Mouse (Mus musculus) CD4-positive naive resting alpha-beta T cell, adult 76 days (primary cell): Measurements from ENCODE around the gene Rrn3. TPM values are rescaled to one million over a fixed set of nuclear protein-coding genes. Genes with fewer than 3 reads are reported as not detected.

Experiments
- total RNA-seq: library from RNA; stranded (reverse); gene quantifications from one replicate; pipeline ENCODE4 v1.2.4, GENCODE M21; 2023

The Rrn3 gene
- 34.9 TPM for total RNA-seq

GRCm38 (mm10) chr16:13780353-13781036 lies at the start of gene Rrn3:
Rrn3 (plus strand) TSS chr16:13780708.

GRCm38 (mm10) chr16:13818560-13819393 lies 38.3 kb downstream of the Rrn3 start, which contains the start of gene Ntan1:
Ntan1 (plus strand) TSS chr16:13818845.

Other genes with a start within 250 kb of the Rrn3 start
- 39.3 TPM for gene Parn, start 112.5 kb upstream of the Rrn3 start, total RNA-seq
- 58.3 TPM for gene Bfar, start 108.8 kb upstream of the Rrn3 start, total RNA-seq
- gene 3110001I22Rik, start 108.8 kb upstream of the Rrn3 start, total RNA-seq = 32.8 TPM
- not detected for gene Pla2g10, start 49.7 kb upstream of the Rrn3 start, total RNA-seq
- 63.0 TPM for gene Ntan1, start 38.1 kb downstream of the Rrn3 start, total RNA-seq
- gene Pdxdc1, start 122.4 kb downstream of the Rrn3 start, total RNA-seq = 76.5 TPM
- 1.8 TPM for gene Mpv17l, start 122.5 kb downstream of the Rrn3 start, total RNA-seq
- gene 2900011O08Rik, start 205.9 kb downstream of the Rrn3 start, total RNA-seq = not detected
- not detected for gene Ifitm7, start 206.2 kb downstream of the Rrn3 start, total RNA-seq